In the genomic region with DNA sequence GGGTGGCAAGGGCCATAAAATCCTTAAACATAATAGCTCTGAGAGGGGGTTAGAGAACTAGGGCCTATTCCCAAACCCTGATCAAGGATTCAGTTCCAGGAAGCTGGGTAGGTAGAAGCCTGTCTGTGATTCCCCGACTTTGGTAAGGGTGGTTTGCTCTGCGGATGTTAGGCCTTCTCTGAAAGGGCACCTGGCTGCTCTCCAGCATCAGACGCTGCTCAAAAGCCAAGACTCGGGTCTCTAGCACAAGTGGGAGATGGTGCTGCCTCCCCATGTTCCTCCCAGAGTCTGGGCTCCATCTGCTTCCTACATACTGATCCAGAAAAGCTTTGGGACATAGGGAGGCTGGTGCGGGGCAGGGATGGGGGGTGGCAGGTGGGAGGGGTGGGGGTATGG, we compare ENCODE assay signal across 11 mouse cellular contexts.
DNase-seq lines count a peak whose midpoint lies in the region; ATAC-seq lines count a peak whose summit lies in the region.
"Had no signal": no experiment of that assay in that cellular context is flagged by ENCODE, and none has a peak within 500 bp of the region (broad histone marks: within the 10 kb centered on the region; RNA-seq: fewer than 3 reads in every experiment).

No protein-coding gene starts in this region.

- H3K9ac ChIP-seq in lung, embryonic 15.5 days: no peak overlapping the region
- H3K9ac ChIP-seq in hindbrain, embryonic 12.5 days: no peak overlapping the region

- WGBS in lung, embryonic 15.5 days: 47% methylated on average over 5 of the region's 5 CpGs
- 72% methylated on average over 5 of the region's 5 CpGs for WGBS in hindbrain, embryonic 12.5 days

- H3K4me1 ChIP-seq in lung, embryonic 15.5 days: 0 out of 2 replicates have a peak, but pooled peaks cover 11% of the 10 kb centered on the region
- peaks cover 22% of the 10 kb centered on the region for H3K4me1 ChIP-seq in hindbrain, embryonic 12.5 days

- H3K9me3 ChIP-seq in lung, embryonic 15.5 days: no peaks in the 10 kb centered on the region
- H3K9me3 ChIP-seq in hindbrain, embryonic 12.5 days (replicated peaks): no peaks in the 10 kb centered on the region

- peak overlapping the region; percentile 82 for H3K27ac ChIP-seq in lung, embryonic 15.5 days
- H3K27ac ChIP-seq in hindbrain, embryonic 12.5 days: peak overlapping the region; percentile 74

- no peak for DNase-seq in lung, postnatal 36 days
- peak; percentile 24 for DNase-seq in kidney, adult 9 months
- no peak for DNase-seq in right cerebral cortex, postnatal 36 days (ENCODE audit: low spot score in 2 of 2)
- no peak for DNase-seq in ovary, adult 18-20 months (ENCODE audit: low spot score)
- DNase-seq: heart, postnatal 10 days; right cerebral cortex, postnatal 4 days had no signal

- no peaks in the 10 kb centered on the region for H3K36me3 ChIP-seq in lung, embryonic 15.5 days
- no peaks in the 10 kb centered on the region for H3K36me3 ChIP-seq in hindbrain, embryonic 12.5 days

- no peak overlapping the region for H3K4me2 ChIP-seq in lung, embryonic 15.5 days
- no peak overlapping the region for H3K4me2 ChIP-seq in hindbrain, embryonic 12.5 days (replicated peaks)

- ATAC-seq in lung, embryonic 15.5 days (ENCODE audit: borderline replicate concordance, extremely low read depth, low FRiP score, low TSS enrichment): no peak
- ATAC-seq in hindbrain, embryonic 12.5 days (ENCODE audit: low FRiP score): no peak
- ATAC-seq in megakaryocyte, adult 5-6 weeks (ENCODE audit: poor library complexity, severe bottlenecking): peak; percentile 28
- ATAC-seq: activated CD4-positive, CD25-positive, alpha-beta regulatory T cell, adult 4 months had no signal

- H3K27me3 ChIP-seq in lung, embryonic 15.5 days: no peaks in the 10 kb centered on the region
- H3K27me3 ChIP-seq in hindbrain, embryonic 12.5 days: no peaks in the 10 kb centered on the region

- H3K4me3 ChIP-seq in lung, embryonic 15.5 days: no peak overlapping the region
- H3K4me3 ChIP-seq in hindbrain, embryonic 12.5 days: no peak overlapping the region
- H3K4me3 ChIP-seq: myocyte had no signal
